Mouse (Mus musculus) kidney, postnatal 25 days (tissue): ENCODE data around the gene Taf6l.

Experiments used
- DNase-seq, 2 experiments: peaks; one replicate each; pipeline ENCODE4 v3.0.0; 2021; ENCODE audit warnings: mixed read lengths in 2 of 2

Taf6l gene

GRCm38 (mm10) chr19:8786008-8786781 is at the start of gene Taf6l:
Taf6l (minus strand) TSS chr19:8786417.
- DNase-seq, result peak; percentile 98

DNA sequence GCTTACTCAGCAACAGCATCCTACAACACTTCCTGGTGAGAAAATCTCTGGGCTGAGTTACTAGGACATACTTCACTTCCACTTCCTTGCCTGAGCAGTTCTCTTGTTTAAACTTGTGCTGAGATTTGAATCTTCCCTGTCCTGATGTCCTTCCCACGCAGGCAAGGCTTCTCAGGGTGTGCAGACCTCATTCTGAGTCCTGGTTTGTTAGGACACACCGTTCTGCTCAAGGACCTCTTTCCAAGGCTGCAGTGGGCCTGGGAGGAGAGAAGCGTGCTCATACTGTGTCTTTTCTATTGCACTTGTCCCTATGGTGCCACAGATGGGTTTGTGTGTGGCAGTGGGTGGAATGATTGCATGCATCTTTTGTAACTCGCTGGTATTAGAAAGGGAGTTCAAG is 46.8 kb upstream of the Taf6l start:
- DNase-seq, result no peak

- DNase-seq, result no peak
These were observed 45.0 kb upstream of the Taf6l start for GRCm38 (mm10) chr19:8831262-8831661.

- peak in 1 of 2 experiments; percentile 39 for DNase-seq
These were observed 44.4 kb upstream of the Taf6l start for GRCm38 (mm10) chr19:8830664-8831063.

DNA sequence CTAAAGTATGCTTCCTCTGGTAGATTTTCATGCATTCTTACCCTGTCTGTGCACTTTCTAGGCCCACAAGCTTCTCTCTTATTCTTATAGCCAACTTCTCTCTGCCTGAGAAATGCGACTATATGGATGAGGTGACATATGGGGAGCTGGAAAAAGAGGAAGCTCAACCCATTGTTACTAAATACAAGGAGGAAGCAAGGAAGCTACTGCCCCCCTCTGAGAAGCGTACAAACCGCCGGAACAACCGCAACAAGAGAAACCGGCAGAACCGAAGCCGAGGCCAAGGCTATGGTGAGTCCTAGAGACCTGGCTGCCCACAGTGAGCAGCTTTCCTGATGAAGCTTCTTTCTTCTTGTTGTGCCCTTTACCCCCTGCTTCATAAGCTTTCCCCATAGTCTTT is 43.4 kb upstream of the Taf6l start, which contains the start of gene AC129217.1:
TSS of gene AC129217.1 (plus strand) at position 114 of the 400 bp plus-strand sequence.
- peak in 1 of 2 experiments; percentile 34 for DNase-seq

- DNase-seq, result no peak
These were observed 36.5 kb upstream of the Taf6l start for GRCm38 (mm10) chr19:8822696-8823095.

GRCm38 (mm10) chr19:8821146-8821545 is 34.9 kb upstream of the Taf6l start:
- peak in 1 of 2 experiments; percentile 47 for DNase-seq

DNA sequence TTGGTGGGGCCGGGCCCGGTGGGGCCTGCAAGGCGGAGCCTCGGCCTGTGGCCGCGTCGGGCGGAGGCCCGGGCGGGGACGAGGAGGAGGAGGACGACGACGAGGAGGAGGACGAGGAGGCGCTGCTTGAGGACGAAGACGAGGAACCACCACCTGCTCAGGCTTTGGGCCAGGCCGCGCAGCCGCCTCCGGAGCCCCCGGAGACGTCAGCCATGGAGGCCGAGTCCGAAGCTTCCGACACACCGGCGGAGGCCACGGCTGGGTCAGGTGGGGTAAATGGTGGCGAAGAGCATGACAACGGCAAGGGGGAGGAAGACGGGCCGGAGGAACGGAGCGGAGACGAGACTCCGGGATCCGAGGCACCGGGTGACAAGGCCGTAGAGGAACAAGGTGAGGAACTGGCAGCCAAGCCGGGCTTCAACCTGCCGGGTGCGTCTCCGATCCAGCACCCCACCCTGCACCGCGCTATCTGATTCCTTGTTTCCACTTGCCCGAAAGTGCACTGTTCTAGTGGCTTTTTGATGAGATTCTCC is 34.3 kb upstream of the Taf6l start:
- peak in 1 of 2 experiments; percentile 25 for DNase-seq

DNA sequence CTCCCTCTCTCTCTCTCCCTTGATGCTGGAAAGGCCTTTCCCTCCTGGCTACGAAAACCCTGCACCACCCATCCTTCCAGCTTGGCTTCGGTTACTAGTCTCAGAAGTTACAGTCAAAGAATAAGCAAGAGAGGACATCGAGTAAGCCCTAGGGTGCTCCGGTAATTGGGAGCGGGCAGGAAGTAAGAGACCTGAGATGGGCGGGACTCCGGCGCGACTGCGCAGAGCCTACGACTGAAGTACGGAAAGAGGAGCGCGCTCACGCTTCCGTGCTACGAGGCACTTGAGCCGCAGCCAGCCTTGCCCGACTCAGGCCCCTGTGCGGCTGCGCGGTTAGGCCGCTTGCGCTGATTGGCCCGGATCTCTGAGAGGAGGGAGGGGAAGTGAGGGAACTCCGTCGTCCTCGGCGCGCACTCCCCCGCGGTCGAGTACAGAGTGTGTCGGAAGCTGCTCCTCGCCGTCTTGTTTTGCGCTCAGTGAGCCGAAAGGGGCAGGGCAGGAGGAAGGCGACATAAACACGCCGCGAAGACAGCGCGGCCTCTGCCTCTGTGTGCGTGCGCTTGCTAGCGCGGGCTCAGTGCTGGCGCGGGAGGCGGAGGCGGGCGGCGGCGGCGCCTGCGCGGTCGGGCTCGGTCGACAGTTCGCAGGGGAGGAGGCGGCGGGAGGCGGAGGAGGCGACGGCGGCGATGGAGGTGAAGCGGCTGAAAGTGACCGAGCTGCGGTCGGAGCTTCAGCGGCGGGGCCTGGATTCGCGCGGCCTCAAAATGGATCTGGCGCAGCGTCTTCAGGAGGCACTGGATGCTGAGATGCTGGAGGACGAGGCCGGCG is 33.6 kb upstream of the Taf6l start, which contains the start of gene Hnrnpul2:
TSS of gene Hnrnpul2 (plus strand) at position 415 of the 828 bp plus-strand sequence.
- DNase-seq, result peak; percentile 99 to 100

GRCm38 (mm10) chr19:8818801-8819595 is 32.8 kb upstream of the Taf6l start, which contains the start of gene Ttc9c:
Ttc9c (minus strand) TSS chr19:8819333.
- peak; percentile 98 to 99 for DNase-seq

DNA sequence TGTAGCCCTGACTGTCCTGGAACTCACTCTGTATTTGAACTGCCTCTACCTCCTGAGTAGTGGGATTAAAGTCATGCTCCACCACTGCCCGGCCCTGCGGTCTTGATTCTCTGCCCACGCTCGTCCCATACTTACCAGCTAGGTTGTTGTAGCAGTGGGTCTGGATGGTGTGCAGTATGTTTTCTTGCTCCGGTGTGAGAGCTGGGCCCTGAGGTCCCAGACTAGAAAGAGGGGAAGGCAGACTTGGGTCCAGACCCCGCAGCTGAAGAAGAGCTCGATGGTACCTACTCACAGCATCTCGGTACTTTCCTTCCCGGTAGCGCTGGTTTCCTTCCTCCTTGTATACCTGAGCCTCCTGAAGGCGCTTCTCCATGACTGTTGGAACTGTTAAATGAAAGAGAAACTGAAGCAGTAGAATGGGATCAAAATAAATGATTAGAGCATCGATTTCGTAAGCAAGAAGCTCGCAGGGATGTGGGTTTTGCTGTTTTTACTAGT is 32.1 kb upstream of the Taf6l start:
- peak in 1 of 2 experiments; percentile 43 for DNase-seq

- DNase-seq, result no peak
These were observed 30.8 kb upstream of the Taf6l start for GRCm38 (mm10) chr19:8817001-8817400.

DNA sequence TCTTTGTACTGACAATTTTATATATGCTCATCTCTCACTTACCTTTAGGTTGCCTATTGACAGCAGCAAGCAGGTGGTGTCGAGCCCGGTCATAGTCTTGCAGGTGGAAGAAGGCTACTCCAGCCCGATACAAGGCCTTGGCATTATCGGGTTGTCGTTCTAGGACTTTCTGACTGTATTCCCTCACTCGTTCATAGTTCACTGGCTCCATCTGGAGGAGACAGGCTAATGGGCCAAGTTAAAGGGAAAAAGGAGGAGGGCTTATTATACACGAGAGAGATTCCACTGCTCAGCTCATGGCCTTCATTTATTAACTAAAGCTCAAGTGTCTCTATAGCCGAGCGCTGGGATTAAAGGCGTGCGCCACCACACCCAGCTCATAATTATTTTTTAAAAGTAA is 29.6 kb upstream of the Taf6l start:
- peak; percentile 48 to 50 for DNase-seq

DNA sequence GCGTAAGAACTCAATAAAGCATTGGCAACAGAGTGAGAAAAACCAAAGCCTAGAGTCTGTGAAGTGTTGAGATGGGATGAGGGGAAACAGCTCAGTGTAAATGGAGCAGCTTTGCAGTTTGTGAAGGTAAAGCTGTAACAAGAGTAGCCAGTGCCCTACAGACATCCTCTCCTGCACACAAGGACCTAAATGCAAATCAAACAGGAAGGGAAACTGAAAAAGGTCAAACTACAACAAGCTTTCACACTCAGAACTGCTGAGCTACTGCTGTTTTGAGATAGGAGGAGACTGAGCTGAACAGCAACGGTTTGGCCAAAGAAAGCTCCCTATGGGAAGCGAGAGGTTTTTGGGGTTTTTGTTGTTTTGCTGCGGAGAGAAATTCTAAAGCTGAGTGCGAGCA is 20.6 kb upstream of the Taf6l start:
- DNase-seq, result no peak

GRCm38 (mm10) chr19:8803879-8804660 is 17.9 kb upstream of the Taf6l start:
- DNase-seq, result no peak

GRCm38 (mm10) chr19:8803204-8803780 is 17.1 kb upstream of the Taf6l start:
- no peak for DNase-seq

GRCm38 (mm10) chr19:8802130-8802821 is 16.1 kb upstream of the Taf6l start, which contains the start of gene Zbtb3:
Zbtb3 (plus strand) TSS chr19:8802555.
- peak; percentile 96 to 99 for DNase-seq

GRCm38 (mm10) chr19:8798947-8799315 is 12.7 kb upstream of the Taf6l start:
- no peak for DNase-seq

GRCm38 (mm10) chr19:8798264-8798946 is 12.2 kb upstream of the Taf6l start, which contains the start of gene Polr2g:
Polr2g (minus strand) TSS chr19:8798577.
- peak; percentile 94 to 96 for DNase-seq

GRCm38 (mm10) chr19:8790171-8790570 is 4.0 kb upstream of the Taf6l start:
- DNase-seq, result no peak
